Mouse (Mus musculus) adrenal gland, adult 18-20 months (tissue): ENCODE data around the gene Npff. TPM values are rescaled to one million over a fixed set of nuclear protein-coding genes. Genes with fewer than 3 reads are reported as not detected.

Experiments
- DNase-seq, 2 experiments: peaks; one replicate each; pipeline ENCODE4 v3.0.0; 2021 to 2022; ENCODE audit warnings: low spot score in 2 of 2
- total RNA-seq, 2 experiments: library from RNA; stranded (reverse); gene quantifications; 1 replicate in 1 of 2; 2 replicates in 1 of 2; pipeline ENCODE4 v1.2.3; 2021

Npff gene
- total RNA-seq, 2 experiments from 2014 or later: 1.8 to 1.9 TPM

GRCm38 (mm10) chr15:102505073-102505769 lies 19.5 kb downstream of the Npff start:
- DNase-seq: no peak

- no peak for DNase-seq
Measured at GRCm38 (mm10) chr15:102503924-102504782, 20.6 kb downstream of the Npff start.

GRCm38 (mm10) chr15:102503447-102503846 lies 21.3 kb downstream of the Npff start, which contains the start of gene Gm10337:
Gene Gm10337, plus strand, starts transcription at chr15:102503722.
- DNase-seq: no peak

- DNase-seq: no peak
Measured at GRCm38 (mm10) chr15:102502254-102502840, 22.4 kb downstream of the Npff start.

- no peak for DNase-seq
Measured at GRCm38 (mm10) chr15:102501084-102501814, 23.5 kb downstream of the Npff start.

GRCm38 (mm10) chr15:102500479-102500878 lies 24.3 kb downstream of the Npff start:
- no peak for DNase-seq

GRCm38 (mm10) chr15:102499851-102500250 lies 24.9 kb downstream of the Npff start:
- no peak for DNase-seq

- no peak for DNase-seq
Measured at GRCm38 (mm10) chr15:102499370-102499769, 25.4 kb downstream of the Npff start.

- no peak for DNase-seq
Measured at GRCm38 (mm10) chr15:102498322-102498721, 26.4 kb downstream of the Npff start.

- DNase-seq: no peak
Measured at GRCm38 (mm10) chr15:102487664-102488063, 37.1 kb downstream of the Npff start.

GRCm38 (mm10) chr15:102485853-102486252 lies 38.9 kb downstream of the Npff start:
- no peak for DNase-seq

- no peak for DNase-seq
Measured at GRCm38 (mm10) chr15:102483136-102483535, 41.6 kb downstream of the Npff start.

- DNase-seq: no peak
Measured at GRCm38 (mm10) chr15:102474520-102474919, 50.2 kb downstream of the Npff start.

Other genes starting within 250 kb of the Npff start
- gene Mfsd5, start 245.5 kb downstream of the Npff start, total RNA-seq: 10 to 100 TPM; 32.6 to 35.2 TPM
- gene Espl1, start 228.7 kb downstream of the Npff start, total RNA-seq: 1 to 10 TPM; 1.3 to 1.9 TPM
- gene Pfdn5, start 198.8 kb downstream of the Npff start, total RNA-seq: 100 to 1,000 TPM; 443 to 458 TPM
- gene Myg1, start 193.2 kb downstream of the Npff start, total RNA-seq: 10 to 100 TPM; 48.9 to 54.7 TPM
- gene Aaas, start 174.2 kb downstream of the Npff start, total RNA-seq: 10 to 100 TPM; 12.0 to 14.7 TPM
- gene Sp7, start 157.8 kb downstream of the Npff start, total RNA-seq: under 1 TPM in 1 of 2 experiments, not detected in 1; 0.10 TPM
- 10 to 100 TPM; 61.1 to 62.1 TPM for gene Sp1, start 118.8 kb downstream of the Npff start, total RNA-seq
- gene Amhr2, start 79.6 kb downstream of the Npff start, total RNA-seq: 1 to 10 TPM; 1.5 to 2.0 TPM
- gene Prr13, start 65.9 kb downstream of the Npff start, total RNA-seq: 100 to 1,000 TPM in 1 of 2 experiments, 10 to 100 TPM in 1; 86.2 to 148 TPM
- gene Pcbp2, start 54.4 kb downstream of the Npff start, total RNA-seq: 100 to 1,000 TPM; 628 to 756 TPM
- gene Gm10337, start 21.2 kb downstream of the Npff start, total RNA-seq: not detected
- gene Map3k12, start 7.9 kb downstream of the Npff start, total RNA-seq: 1 to 10 TPM; 5.8 to 7.6 TPM
- 10 to 100 TPM; 35.5 to 36.1 TPM for gene Tarbp2, start 6.8 kb downstream of the Npff start, total RNA-seq
- gene Gm28047, start 100.1 kb upstream of the Npff start, total RNA-seq: 1 to 10 TPM; 1.7 to 3.2 TPM
- gene Atf7, start 100.5 kb upstream of the Npff start, total RNA-seq: 10 to 100 TPM; 58.9 to 62.1 TPM
- 10 to 100 TPM; 18.3 to 19.4 TPM for gene Atp5g2, start 147.4 kb upstream of the Npff start, total RNA-seq
- gene Calcoco1, start 197.2 kb upstream of the Npff start, total RNA-seq: 100 to 1,000 TPM in 1 of 2 experiments, 10 to 100 TPM in 1; 95.4 to 106 TPM